Mouse (Mus musculus) hindbrain, embryonic 16.5 days (tissue): ENCODE measurements at regions not wholly inside any gene's neighbourhood (a gene's known extent, or its start where the extent isn't known, plus 50 kb on each side); places are given as distances from the start of the nearest gene placed in this dataset.

Experiments
- ATAC-seq: fragments of 200-750 bp; cut with Nextera tagmentation; 2 replicates; pipeline ENCODE4 v1.8.0; 2017; ENCODE audit warnings: moderate TSS enrichment, moderate library complexity
- H3K27ac ChIP-seq: fragments of 300-500 bp; sonication (generic); 2 replicates; pipeline ENCODE4 v1.5.1; 2014; ENCODE audit warnings: low read depth, mild to moderate bottlenecking, control low read depth, low read length, moderate library complexity
- H3K27me3 ChIP-seq: fragments of 300-500 bp; sonication (generic); replicated peaks from 2 replicates; pipeline ENCODE4 v1.6.1; 2014; ENCODE audit warnings: low read length; ENCODE audit not compliant: control insufficient read depth, insufficient read depth
- H3K36me3 ChIP-seq: fragments of 300-500 bp; sonication (generic); 2 replicates; pipeline ENCODE4 v1.6.1; 2014; ENCODE audit warnings: mild to moderate bottlenecking, low read length, moderate library complexity, mixed read lengths; ENCODE audit not compliant: control insufficient read depth, insufficient read depth
- H3K4me1 ChIP-seq: fragments of 300-500 bp; sonication (generic); 2 replicates; pipeline ENCODE4 v1.6.1; 2014; ENCODE audit warnings: low read depth, low read length; ENCODE audit not compliant: control insufficient read depth, insufficient read depth
- H3K4me2 ChIP-seq: fragments of 300-500 bp; sonication (generic); 2 replicates; pipeline ENCODE4 v1.6.1; 2014; ENCODE audit warnings: mild to moderate bottlenecking, low read length, control low read depth, moderate library complexity
- H3K4me3 ChIP-seq: fragments of 300-500 bp; sonication (generic); 2 replicates; pipeline ENCODE4 v1.5.1; 2014; ENCODE audit warnings: mild to moderate bottlenecking, low read length, control low read depth, moderate library complexity
- H3K9ac ChIP-seq: fragments of 300-500 bp; sonication (generic); 2 replicates; pipeline ENCODE4 v1.6.1; 2014; ENCODE audit warnings: low read depth, mild to moderate bottlenecking, control low read depth, low read length, moderate library complexity
- H3K9me3 ChIP-seq: fragments of 300-500 bp; sonication (generic); 2 replicates; pipeline ENCODE4 v1.6.1; 2014; ENCODE audit warnings: mild to moderate bottlenecking, low read length, moderate library complexity; ENCODE audit not compliant: control insufficient read depth
- WGBS: fragments of 180-500 bp; shearing (Covaris S2); extraction: QIAGEN DNeasy Blood & Tissue Kit; methylation state at CpG from one replicate; pipeline ENCODE4 v1.1.7; 2014; 5-methylcytosine and 5-hydroxymethylcytosine counted together

- H3K4me1 ChIP-seq: no peaks in the 10 kb centered on the region
- 90% methylated on average over 4 of the region's 4 CpGs for WGBS
- no peaks in the 10 kb centered on the region for H3K9me3 ChIP-seq
These were observed 200.1 kb downstream of the Gm7361 start for GRCm38 (mm10) chr5:26457627-26458026.

GRCm38 (mm10) chr5:26466666-26467065 lies 209.2 kb downstream of the Gm7361 start:
- no peak for ATAC-seq
- no peak overlapping the region for H3K27ac ChIP-seq
- no peaks in the 10 kb centered on the region for H3K9me3 ChIP-seq
- H3K4me3 ChIP-seq: no peak overlapping the region
- no peaks in the 10 kb centered on the region for H3K36me3 ChIP-seq
- 66% methylated on average over 1 of the region's 1 CpGs for WGBS
- no peak overlapping the region for H3K4me2 ChIP-seq
- H3K27me3 ChIP-seq: no peaks in the 10 kb centered on the region
- no peak overlapping the region for H3K9ac ChIP-seq
- H3K4me1 ChIP-seq: no peaks in the 10 kb centered on the region

More at GRCm38 (mm10) chr5:26457627-26458026, 200.1 kb downstream of the Gm7361 start:
- no peaks in the 10 kb centered on the region for H3K27me3 ChIP-seq
- H3K27ac ChIP-seq: no peak overlapping the region
- ATAC-seq: no peak
- H3K4me2 ChIP-seq: no peak overlapping the region
- no peak overlapping the region for H3K4me3 ChIP-seq
- no peak overlapping the region for H3K9ac ChIP-seq
- no peaks in the 10 kb centered on the region for H3K36me3 ChIP-seq

GRCm38 (mm10) chr5:26485726-26486125 lies 228.2 kb downstream of the Gm7361 start:
- Histone ChIP-seq H3K4me3 (no peak overlapping the region), H3K4me1 (no peaks in the 10 kb centered on the region), H3K27me3 (no peaks in the 10 kb centered on the region), H3K9me3 (no peaks in the 10 kb centered on the region), H3K9ac (no peak overlapping the region), H3K27ac (no peak overlapping the region), H3K4me2 (no peak overlapping the region), H3K36me3 (no peaks in the 10 kb centered on the region)
- WGBS: 84% methylated on average over 2 of the region's 2 CpGs
- no peak for ATAC-seq

GRCm38 (mm10) chr5:26494003-26494402 lies 236.5 kb downstream of the Gm7361 start:
- Histone ChIP-seq H3K4me1 (no peaks in the 10 kb centered on the region), H3K4me2 (no peak overlapping the region), H3K36me3 (no peaks in the 10 kb centered on the region), H3K9me3 (no peaks in the 10 kb centered on the region), H3K4me3 (no peak overlapping the region), H3K27me3 (no peaks in the 10 kb centered on the region), H3K27ac (no peak overlapping the region), H3K9ac (no peak overlapping the region)
- ATAC-seq: no peak
- 100% methylated on average over 2 of the region's 2 CpGs for WGBS

- H3K27ac ChIP-seq: no peak overlapping the region
- H3K4me1 ChIP-seq: no peaks in the 10 kb centered on the region
- no peaks in the 10 kb centered on the region for H3K9me3 ChIP-seq
- H3K4me3 ChIP-seq: no peak overlapping the region
- no peak for ATAC-seq
- H3K36me3 ChIP-seq: no peaks in the 10 kb centered on the region
- H3K9ac ChIP-seq: no peak overlapping the region
- WGBS: 75% methylated on average over 2 of the region's 2 CpGs
- no peaks in the 10 kb centered on the region for H3K27me3 ChIP-seq
- H3K4me2 ChIP-seq: no peak overlapping the region
These were observed 240.3 kb downstream of the Gm7361 start for GRCm38 (mm10) chr5:26497641-26498430.

GRCm38 (mm10) chr5:26509525-26510168 lies 252.2 kb downstream of the Gm7361 start:
- H3K36me3 ChIP-seq: no peaks in the 10 kb centered on the region
- H3K27me3 ChIP-seq: no peaks in the 10 kb centered on the region
- H3K9me3 ChIP-seq: no peaks in the 10 kb centered on the region
- no peak overlapping the region for H3K9ac ChIP-seq
- H3K27ac ChIP-seq: no peak overlapping the region
- no peak for ATAC-seq
- no peak overlapping the region for H3K4me2 ChIP-seq
- no peaks in the 10 kb centered on the region for H3K4me1 ChIP-seq
- H3K4me3 ChIP-seq: no peak overlapping the region
- 80% methylated on average over 1 of the region's 1 CpGs for WGBS

GRCm38 (mm10) chr5:26513039-26513955 lies 255.8 kb downstream of the Gm7361 start:
- Histone ChIP-seq H3K9ac (no peak overlapping the region), H3K36me3 (no peaks in the 10 kb centered on the region), H3K4me2 (no peak overlapping the region), H3K9me3 (no peaks in the 10 kb centered on the region), H3K4me1 (no peaks in the 10 kb centered on the region), H3K27me3 (no peaks in the 10 kb centered on the region), H3K27ac (no peak overlapping the region), H3K4me3 (no peak overlapping the region)
- ATAC-seq: no peak
- WGBS: 39% methylated on average over 5 of the region's 5 CpGs

- Histone ChIP-seq H3K4me3 (no peak overlapping the region), H3K9me3 (no peaks in the 10 kb centered on the region)
- 35% methylated on average over 6 of the region's 6 CpGs for WGBS
These were observed 278.1 kb downstream of the Gm7361 start for GRCm38 (mm10) chr5:26535556-26535955.

GRCm38 (mm10) chr5:26563291-26563690 lies 253.7 kb upstream of the Dpp6 start:
- Histone ChIP-seq H3K9me3 (no peaks in the 10 kb centered on the region), H3K36me3 (no peaks in the 10 kb centered on the region), H3K9ac (no peak overlapping the region), H3K4me1 (no peaks in the 10 kb centered on the region), H3K27me3 (no peaks in the 10 kb centered on the region), H3K27ac (no peak overlapping the region), H3K4me3 (no peak overlapping the region), H3K4me2 (no peak overlapping the region)
- no peak for ATAC-seq
- WGBS: 75% methylated on average over 1 of the region's 1 CpGs

More at GRCm38 (mm10) chr5:26535556-26535955, 278.1 kb downstream of the Gm7361 start:
- no peak for ATAC-seq
- Histone ChIP-seq H3K36me3 (no peaks in the 10 kb centered on the region), H3K4me2 (no peak overlapping the region), H3K9ac (no peak overlapping the region), H3K27me3 (no peaks in the 10 kb centered on the region), H3K4me1 (no peaks in the 10 kb centered on the region), H3K27ac (no peak overlapping the region)
